Mouse (Mus musculus) intestine, postnatal 0 days (tissue): ENCODE results near the gene Gprc5d. TPM values are rescaled to one million over a fixed set of nuclear protein-coding genes. Genes with fewer than 3 reads are reported as not detected.

Source experiments
- ATAC-seq: fragments of 200-750 bp; cut with Nextera tagmentation; 2 replicates; pipeline ENCODE4 v1.8.0; 2017; ENCODE audit warnings: mild to moderate bottlenecking, moderate TSS enrichment, moderate library complexity
- H3K27ac ChIP-seq: fragments of 300-500 bp; sonication (generic); 2 replicates; pipeline ENCODE4 v1.5.1; 2014; ENCODE audit warnings: mild to moderate bottlenecking, low read depth, low read length, moderate library complexity
- H3K27me3 ChIP-seq: fragments of 300-500 bp; sonication (generic); replicated peaks from 2 replicates; pipeline ENCODE4 v1.6.1; 2014; ENCODE audit warnings: low read length, mixed read lengths; ENCODE audit not compliant: control insufficient read depth, insufficient read depth
- H3K36me3 ChIP-seq: fragments of 300-500 bp; sonication (generic); 2 replicates; pipeline ENCODE4 v1.6.1; 2014; ENCODE audit warnings: mild to moderate bottlenecking, moderate library complexity; ENCODE audit not compliant: control insufficient read depth, insufficient read depth
- H3K4me1 ChIP-seq: fragments of 300-500 bp; sonication (generic); replicated peaks from 2 replicates; pipeline ENCODE4 v1.6.1; 2014; ENCODE audit warnings: antibody characterized with exemption, low read length, mixed read lengths; ENCODE audit not compliant: control insufficient read depth, insufficient read depth
- H3K4me2 ChIP-seq: fragments of 300-500 bp; sonication (generic); replicated peaks from 2 replicates; pipeline ENCODE4 v1.6.1; 2014; ENCODE audit warnings: low read depth, mild to moderate bottlenecking, moderate library complexity
- H3K4me3 ChIP-seq: fragments of 300-500 bp; sonication (generic); 2 replicates; pipeline ENCODE4 v1.5.1; 2014; ENCODE audit warnings: low read depth, low read length
- H3K9ac ChIP-seq: fragments of 300-500 bp; sonication (generic); 2 replicates; pipeline ENCODE4 v1.6.1; 2014; ENCODE audit warnings: mild to moderate bottlenecking, low read depth, low read length
- H3K9me3 ChIP-seq: fragments of 300-500 bp; sonication (generic); 2 replicates; pipeline ENCODE4 v1.6.1; 2016; ENCODE audit warnings: mixed run types; ENCODE audit not compliant: control insufficient read depth
- CTCF ChIP-seq: sonication (generic); IDR thresholded peaks from 2 replicates; pipeline ENCODE4 v1.5.1; 2016; ENCODE audit warnings: low read depth, mild to moderate bottlenecking, control low read depth, antibody characterized with exemption, moderate library complexity
- WGBS: fragments of 180-500 bp; shearing (Covaris S2); extraction: QIAGEN DNeasy Blood & Tissue Kit; methylation state at CpG from one replicate; pipeline ENCODE4 v1.1.7; 2014; 5-methylcytosine and 5-hydroxymethylcytosine counted together
- polyA plus RNA-seq: library from polyadenylated mRNA; unstranded; fragments of >200 nt; fragmentation: Nextera tagmentation; extraction: Ambion mirVana; gene quantifications from 2 replicates; pipeline ENCODE4 v1.2.1, GENCODE M21; 2015

Gene Gprc5d
- polyA plus RNA-seq, 1 experiment from 2014 or later = not detected

- no peak overlapping the region for H3K9ac ChIP-seq
- H3K4me1 ChIP-seq = no peaks in the 10 kb centered on the region; the same call in 1 of the 2 replicates
- 78% methylated on average over 3 of the region's 3 CpGs for WGBS
- no peak overlapping the region for H3K27ac ChIP-seq
- no peak overlapping the region for H3K4me3 ChIP-seq
- no peak overlapping the region for H3K4me2 ChIP-seq
- no peaks in the 10 kb centered on the region for H3K9me3 ChIP-seq
- H3K36me3 ChIP-seq = no peaks in the 10 kb centered on the region
- no peak for ATAC-seq
- no peaks in the 10 kb centered on the region for H3K27me3 ChIP-seq
- TF ChIP-seq CTCF = no peak
Observed at GRCm38 (mm10) chr6:135162311-135162710, 44.2 kb upstream of the Gprc5d start.

GRCm38 (mm10) chr6:135161356-135161755 is 43.3 kb upstream of the Gprc5d start:
- Histone ChIP-seq H3K4me3 (no peak overlapping the region), H3K9me3 (no peaks in the 10 kb centered on the region), H3K36me3 (no peaks in the 10 kb centered on the region), H3K27me3 (no peaks in the 10 kb centered on the region), H3K9ac (no peak overlapping the region), H3K4me2 (no peak overlapping the region), H3K4me1 (no peaks in the 10 kb centered on the region; the same call in 1 of the 2 replicates), H3K27ac (no peak overlapping the region)
- no peak for TF ChIP-seq CTCF
- WGBS = 58% methylated on average over 4 of the region's 4 CpGs
- no peak for ATAC-seq

GRCm38 (mm10) chr6:135158509-135158908 is 40.4 kb upstream of the Gprc5d start:
- peaks cover 8% of the 10 kb centered on the region; the same call in 1 of the 2 replicates for H3K36me3 ChIP-seq
- no peak for ATAC-seq
- no peaks in the 10 kb centered on the region for H3K4me1 ChIP-seq
- H3K9ac ChIP-seq = no peak overlapping the region
- H3K4me3 ChIP-seq = no peak overlapping the region
- no peak overlapping the region for H3K4me2 ChIP-seq
- no peaks in the 10 kb centered on the region for H3K27me3 ChIP-seq
- no peak overlapping the region for H3K27ac ChIP-seq
- TF ChIP-seq CTCF = peak; percentile 13; the same call in 1 of the 2 replicates
- no peaks in the 10 kb centered on the region for H3K9me3 ChIP-seq
- WGBS = 52% methylated on average over 4 of the region's 4 CpGs

- TF ChIP-seq CTCF = no peak
- Histone ChIP-seq H3K4me1 (no peaks in the 10 kb centered on the region), H3K27me3 (no peaks in the 10 kb centered on the region), H3K9me3 (no peaks in the 10 kb centered on the region), H3K36me3 (peaks cover 11% of the 10 kb centered on the region; the same call in 1 of the 2 replicates), H3K4me3 (no peak overlapping the region), H3K27ac (no peak overlapping the region), H3K4me2 (no peak overlapping the region), H3K9ac (no peak overlapping the region)
- no peak for ATAC-seq
- WGBS = 72% methylated on average over 4 of the region's 4 CpGs
Observed at GRCm38 (mm10) chr6:135157496-135157895, 39.4 kb upstream of the Gprc5d start.

GRCm38 (mm10) chr6:135156597-135156996 is 38.5 kb upstream of the Gprc5d start:
- no peaks in the 10 kb centered on the region for H3K9me3 ChIP-seq
- ATAC-seq = peak; percentile 85
- peaks cover 15% of the 10 kb centered on the region; the same call in 1 of the 2 replicates for H3K36me3 ChIP-seq
- WGBS = 54% methylated on average over 8 of the region's 8 CpGs
- no peak overlapping the region for H3K9ac ChIP-seq
- H3K4me1 ChIP-seq = no peaks in the 10 kb centered on the region
- H3K27ac ChIP-seq = no peak overlapping the region
- no peaks in the 10 kb centered on the region for H3K27me3 ChIP-seq
- no peak overlapping the region for H3K4me3 ChIP-seq
- no peak overlapping the region for H3K4me2 ChIP-seq
- no peak for TF ChIP-seq CTCF

- H3K4me1 ChIP-seq = no peaks in the 10 kb centered on the region
- 92% methylated on average over 5 of the region's 5 CpGs for WGBS
Observed at GRCm38 (mm10) chr6:135153719-135154118, 35.6 kb upstream of the Gprc5d start.

GRCm38 (mm10) chr6:135150311-135150710 is 32.2 kb upstream of the Gprc5d start:
- Histone ChIP-seq H3K4me3 (no peak overlapping the region), H3K36me3 (peaks cover 42% of the 10 kb centered on the region), H3K9ac (no peak overlapping the region), H3K4me2 (no peak overlapping the region), H3K9me3 (no peaks in the 10 kb centered on the region), H3K27ac (no peak overlapping the region), H3K27me3 (no peaks in the 10 kb centered on the region), H3K4me1 (no peaks in the 10 kb centered on the region)
- peak; percentile 77 for TF ChIP-seq CTCF
- ATAC-seq = no peak
- 40% methylated on average over 5 of the region's 5 CpGs for WGBS

More at GRCm38 (mm10) chr6:135153719-135154118, 35.6 kb upstream of the Gprc5d start:
- Histone ChIP-seq H3K27me3 (no peaks in the 10 kb centered on the region), H3K9me3 (no peaks in the 10 kb centered on the region), H3K9ac (no peak overlapping the region), H3K27ac (no peak overlapping the region), H3K4me2 (no peak overlapping the region), H3K36me3 (peaks cover 30% of the 10 kb centered on the region; the same call in 1 of the 2 replicates), H3K4me3 (no peak overlapping the region)
- no peak for TF ChIP-seq CTCF
- ATAC-seq = no peak
